Mouse (Mus musculus): ENCODE results near the gene Gabra4.

DNA sequence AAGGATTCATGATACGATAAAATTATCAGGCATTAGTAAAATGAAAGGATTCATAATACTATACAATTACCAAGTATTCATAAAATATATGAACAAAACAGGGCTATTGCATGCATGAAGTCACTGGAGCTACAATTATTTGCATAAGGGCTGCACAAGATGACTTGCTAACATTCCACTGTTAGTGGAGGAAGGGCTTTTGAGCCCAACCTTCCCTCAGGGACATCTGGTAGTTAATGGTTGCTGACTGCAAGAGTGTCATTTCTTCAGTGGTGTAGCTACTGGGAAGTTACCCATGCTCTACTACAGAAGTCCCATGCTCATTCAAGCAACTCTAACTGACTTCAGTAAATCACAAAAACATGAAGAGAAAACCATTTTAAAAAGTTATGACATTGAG lies 43.8 kb downstream of the Gabra4 start:
- TF ChIP-seq GATA1 (IDR thresholded peaks at IDR 0.05; ENCODE audit: low read length) = no peak
- TF ChIP-seq TAL1 (IDR thresholded peaks at IDR 0.05; ENCODE audit: low read length) = no peak

All from erythroblast, embryonic 14.5 days (primary cell).